Mouse (Mus musculus): ENCODE results near the gene Spdye4c.
A peak's percentile ranks its signal among the peaks of the same experiment; 100 is the strongest.

- peak in 1 of 2 experiments; percentile 18; a peak in 1 of 4 replicates for TF ChIP-seq EP300 (IDR thresholded peaks at IDR 0.05; ENCODE audit: low read depth in 1 of 2, low read length in 2 of 2)
- TF ChIP-seq GATA1 (IDR thresholded peaks at IDR 0.05; ENCODE audit: low read depth, low read length): peak; percentile 54
- TF ChIP-seq POLR2AphosphoS2 (IDR thresholded peaks at IDR 0.05; ENCODE audit: low read length): no peak
- TF ChIP-seq ZNF384 (IDR thresholded peaks at IDR 0.05; ENCODE audit: low read depth, low read length): no peak
- TF ChIP-seq RAD21 (IDR thresholded peaks at IDR 0.05; ENCODE audit: low read depth, low read length): peak; percentile 13
- no peak for TF ChIP-seq E2F4 (IDR thresholded peaks at IDR 0.05; ENCODE audit: borderline replicate concordance, low read depth, low read length)
- TF ChIP-seq TCF12 (IDR thresholded peaks at IDR 0.05; ENCODE audit: low read depth, low read length): no peak
- peak; percentile 70 to 76 (median 75) for TF ChIP-seq CTCF (IDR thresholded peaks at IDR 0.05 in 2 of 3, conservative IDR thresholded peaks at IDR 0.05 in 1 of 3; ENCODE audit: control insufficient read depth in 1 of 3, insufficient read depth in 1 of 3, low read depth in 2 of 3, low read length in 3 of 3, poor library complexity in 1 of 3, severe bottlenecking in 1 of 3)
- TF ChIP-seq MAFK (IDR thresholded peaks at IDR 0.05; ENCODE audit: borderline replicate concordance, low read depth, low read length): no peak
- peak; percentile 41; the same call in 1 of the 2 replicates for TF ChIP-seq SMC3 (IDR thresholded peaks at IDR 0.05; ENCODE audit: low read depth, low read length)
- TF ChIP-seq POLR2A (IDR thresholded peaks at IDR 0.05; ENCODE audit: control insufficient read depth in 1 of 2, insufficient read depth in 1 of 2, low read depth in 1 of 2, low read length in 2 of 2, poor library complexity in 1 of 2): no peak
- no peak for TF ChIP-seq MAZ (IDR thresholded peaks at IDR 0.05; ENCODE audit: low read depth, low read length)
- TF ChIP-seq MYC (IDR thresholded peaks at IDR 0.05; ENCODE audit: low read depth, low read length): no peak
Observed at GRCm38 (mm10) chr2:128544421-128545137, 46.4 kb upstream of the Spdye4c start.
